Mouse (Mus musculus) midbrain, embryonic 11.5 days (tissue): ENCODE measurements around the gene Tulp3. TPM values are rescaled to one million over a fixed set of nuclear protein-coding genes. Genes with fewer than 3 reads are reported as not detected.
A peak's percentile ranks its signal among the peaks of the same experiment; 100 is the strongest.

Source experiments
- ATAC-seq: fragments of 200-750 bp; cut with Nextera tagmentation; 2 replicates; pipeline ENCODE4 v1.8.0; 2017; ENCODE audit warnings: moderate TSS enrichment, moderate library complexity; ENCODE audit not compliant: low FRiP score
- DNase-seq: peaks from one replicate; pipeline ENCODE4 v3.0.0; 2015; ENCODE audit warnings: low spot score; ENCODE audit errors: missing footprints
- H3K27ac ChIP-seq: fragments of 300-500 bp; sonication (generic); 2 replicates; pipeline ENCODE4 v1.5.1; 2014; ENCODE audit warnings: low read depth, low read length
- H3K27me3 ChIP-seq: fragments of 300-500 bp; sonication (generic); 2 replicates; pipeline ENCODE4 v1.6.1; 2014; ENCODE audit warnings: mild to moderate bottlenecking, low read length, moderate library complexity, mixed read lengths; ENCODE audit not compliant: control insufficient read depth, insufficient read depth
- H3K36me3 ChIP-seq: fragments of 300-500 bp; sonication (generic); 2 replicates; pipeline ENCODE4 v1.6.1; 2014; ENCODE audit warnings: mild to moderate bottlenecking, low read length, moderate library complexity, mixed read lengths; ENCODE audit not compliant: control insufficient read depth, insufficient read depth
- H3K4me1 ChIP-seq: fragments of 300-500 bp; sonication (generic); 2 replicates; pipeline ENCODE4 v1.6.1; 2014; ENCODE audit warnings: low read length; ENCODE audit not compliant: control insufficient read depth, insufficient read depth
- H3K4me2 ChIP-seq: fragments of 300-500 bp; sonication (generic); 2 replicates; pipeline ENCODE4 v1.6.1; 2014; ENCODE audit warnings: mild to moderate bottlenecking, moderate library complexity
- H3K4me3 ChIP-seq: fragments of 300-500 bp; sonication (generic); 2 replicates; pipeline ENCODE4 v1.5.1; 2014; ENCODE audit warnings: low read depth, low read length
- H3K9ac ChIP-seq: fragments of 300-500 bp; sonication (generic); 2 replicates; pipeline ENCODE4 v1.6.1; 2014; ENCODE audit warnings: low read length
- H3K9me3 ChIP-seq: fragments of 300-500 bp; sonication (generic); 2 replicates; pipeline ENCODE4 v1.6.1; 2016; ENCODE audit warnings: low read length; ENCODE audit not compliant: control insufficient read depth
- WGBS: fragments of 180-500 bp; shearing (Covaris S2); extraction: QIAGEN DNeasy Blood & Tissue Kit; methylation state at CpG from one replicate; pipeline ENCODE4 v1.1.7; 2014; 5-methylcytosine and 5-hydroxymethylcytosine counted together
- polyA plus RNA-seq: library from polyadenylated mRNA; unstranded; fragments of >200 nt; fragmentation: Nextera tagmentation; extraction: Ambion mirVana; gene quantifications from 2 replicates; pipeline ENCODE4 v1.2.1, GENCODE M21; 2014

The Tulp3 gene
- polyA plus RNA-seq, 1 experiment from 2014 or later: 15.5 TPM

GRCm38 (mm10) chr6:128341956-128342723, 13.5 kb downstream of the Tulp3 start:
- ATAC-seq (no peak), DNase-seq (no peak)
- Histone ChIP-seq H3K4me2 (no peak overlapping the region), H3K4me3 (no peak overlapping the region), H3K9ac (no peak overlapping the region), H3K27ac (no peak overlapping the region), H3K9me3 (no peaks in the 10 kb centered on the region), H3K4me1 (no peaks in the 10 kb centered on the region), H3K27me3 (no peaks in the 10 kb centered on the region), H3K36me3 (no peaks in the 10 kb centered on the region)
- 96% methylated on average over 11 of the region's 11 CpGs for WGBS

GRCm38 (mm10) chr6:128338876-128339275, 16.8 kb downstream of the Tulp3 start:
- no peak overlapping the region for H3K4me3 ChIP-seq
- no peaks in the 10 kb centered on the region for H3K9me3 ChIP-seq
- no peak overlapping the region for H3K4me2 ChIP-seq
- H3K4me1 ChIP-seq: no peaks in the 10 kb centered on the region
- no peak overlapping the region for H3K27ac ChIP-seq
- no peaks in the 10 kb centered on the region for H3K27me3 ChIP-seq
- no peak for ATAC-seq
- WGBS: 58% methylated on average over 5 of the region's 5 CpGs
- no peak for DNase-seq
- no peak overlapping the region; the same call in 1 of the 2 replicates for H3K9ac ChIP-seq
- H3K36me3 ChIP-seq: no peaks in the 10 kb centered on the region

- Histone ChIP-seq H3K4me2 (no peak overlapping the region), H3K27me3 (no peaks in the 10 kb centered on the region), H3K4me1 (no peaks in the 10 kb centered on the region), H3K27ac (no peak overlapping the region), H3K36me3 (no peaks in the 10 kb centered on the region), H3K9ac (no peak overlapping the region), H3K4me3 (no peak overlapping the region), H3K9me3 (no peaks in the 10 kb centered on the region)
- no peak for ATAC-seq
- 85% methylated on average over 7 of the region's 7 CpGs for WGBS
- no peak for DNase-seq
Observed at GRCm38 (mm10) chr6:128337467-128337866, 18.2 kb downstream of the Tulp3 start.

GRCm38 (mm10) chr6:128334397-128335124, 21.1 kb downstream of the Tulp3 start:
- DNase-seq (peak; percentile 92), ATAC-seq (peak; percentile 83)
- H3K9me3 ChIP-seq: no peaks in the 10 kb centered on the region; the same call in 1 of the 2 replicates
- WGBS: 26% methylated on average over 12 of the region's 12 CpGs
- no peak overlapping the region for H3K9ac ChIP-seq
- H3K4me3 ChIP-seq: no peak overlapping the region
- H3K4me1 ChIP-seq: no peaks in the 10 kb centered on the region
- no peak overlapping the region for H3K27ac ChIP-seq
- no peaks in the 10 kb centered on the region for H3K27me3 ChIP-seq
- peaks cover 11% of the 10 kb centered on the region; the same call in 1 of the 2 replicates for H3K36me3 ChIP-seq
- no peak overlapping the region for H3K4me2 ChIP-seq

GRCm38 (mm10) chr6:128318317-128318716, 37.3 kb downstream of the Tulp3 start:
- Histone ChIP-seq H3K36me3 (peaks cover 2% of the 10 kb centered on the region; the same call in 1 of the 2 replicates), H3K27ac (no peak overlapping the region), H3K9ac (no peak overlapping the region), H3K4me3 (no peak overlapping the region), H3K27me3 (no peaks in the 10 kb centered on the region), H3K4me2 (no peak overlapping the region), H3K9me3 (no peaks in the 10 kb centered on the region), H3K4me1 (no peaks in the 10 kb centered on the region)
- WGBS: 14% methylated on average over 4 of the region's 4 CpGs
- peak; percentile 95 for DNase-seq
- peak; percentile 62; the same call in 1 of the 2 replicates for ATAC-seq

- WGBS: 82% methylated on average over 8 of the region's 8 CpGs
- Histone ChIP-seq H3K36me3 (no peaks in the 10 kb centered on the region), H3K9me3 (no peaks in the 10 kb centered on the region), H3K4me3 (no peak overlapping the region), H3K27me3 (no peaks in the 10 kb centered on the region), H3K9ac (no peak overlapping the region), H3K27ac (no peak overlapping the region), H3K4me1 (no peaks in the 10 kb centered on the region), H3K4me2 (no peak overlapping the region)
- ATAC-seq: no peak
- DNase-seq: no peak
Observed at GRCm38 (mm10) chr6:128315597-128315996, 40.1 kb downstream of the Tulp3 start.

GRCm38 (mm10) chr6:128314796-128315195, 40.9 kb downstream of the Tulp3 start:
- H3K4me2 ChIP-seq: no peak overlapping the region
- H3K4me3 ChIP-seq: no peak overlapping the region
- H3K9me3 ChIP-seq: no peaks in the 10 kb centered on the region
- no peak overlapping the region for H3K9ac ChIP-seq
- ATAC-seq (no peak), DNase-seq (no peak)
- 88% methylated on average over 6 of the region's 6 CpGs for WGBS
- H3K4me1 ChIP-seq: no peaks in the 10 kb centered on the region
- no peaks in the 10 kb centered on the region for H3K27me3 ChIP-seq
- H3K27ac ChIP-seq: no peak overlapping the region
- H3K36me3 ChIP-seq: no peaks in the 10 kb centered on the region

GRCm38 (mm10) chr6:128308311-128308710, 47.3 kb downstream of the Tulp3 start:
- no peaks in the 10 kb centered on the region for H3K9me3 ChIP-seq
- WGBS: 26% methylated on average over 4 of the region's 4 CpGs
- ATAC-seq: peak; percentile 64

GRCm38 (mm10) chr6:128304801-128305200, 50.9 kb downstream of the Tulp3 start:
- H3K27ac ChIP-seq: no peak overlapping the region
- H3K36me3 ChIP-seq: no peaks in the 10 kb centered on the region
- no peak overlapping the region for H3K4me2 ChIP-seq
- ATAC-seq: no peak
- WGBS: 78% methylated on average over 4 of the region's 4 CpGs
- no peak overlapping the region for H3K9ac ChIP-seq
- H3K4me3 ChIP-seq: no peak overlapping the region
- H3K4me1 ChIP-seq: peaks cover 7% of the 10 kb centered on the region
- H3K9me3 ChIP-seq: peaks cover 2% of the 10 kb centered on the region; the same call in 1 of the 2 replicates
- peaks cover 23% of the 10 kb centered on the region for H3K27me3 ChIP-seq
- no peak for DNase-seq

More at GRCm38 (mm10) chr6:128308311-128308710, 47.3 kb downstream of the Tulp3 start:
- Histone ChIP-seq H3K27ac (no peak overlapping the region), H3K9ac (no peak overlapping the region), H3K4me2 (no peak overlapping the region), H3K4me3 (no peak overlapping the region), H3K27me3 (no peaks in the 10 kb centered on the region), H3K4me1 (no peaks in the 10 kb centered on the region), H3K36me3 (no peaks in the 10 kb centered on the region)
- peak; percentile 97 for DNase-seq
